Mouse (Mus musculus) G1E (cell line): ENCODE data around the gene Camta1. TPM values are rescaled to one million over a fixed set of nuclear protein-coding genes. Genes with fewer than 3 reads are reported as not detected.

Experiments used
- ATAC-seq: 2 replicates; pipeline ENCODE4 v1.8.0; 2016; ENCODE audit warnings: mild to moderate bottlenecking; ENCODE audit not compliant: insufficient number of reproducible peaks, poor library complexity, low FRiP score, severe bottlenecking; ENCODE audit errors: extremely low read depth
- DNase-seq: peaks from one replicate; pipeline ENCODE4 v3.0.0; 2012; ENCODE audit warnings: low spot score
- H3K27me3 ChIP-seq: 2 replicates; pipeline ENCODE4 v1.6.1; 2012; ENCODE audit warnings: mild to moderate bottlenecking, low read length, inconsistent platforms; ENCODE audit not compliant: insufficient read depth
- H3K36me3 ChIP-seq: replicated peaks from 2 replicates; pipeline ENCODE3; 2012; ENCODE audit warnings: mild to moderate bottlenecking, inconsistent platforms
- H3K4me1 ChIP-seq: 2 replicates; pipeline ENCODE4 v1.6.1; 2012; ENCODE audit warnings: low read depth, low read length, inconsistent platforms, mixed read lengths; ENCODE audit not compliant: insufficient read depth
- H3K4me3 ChIP-seq: 2 replicates; pipeline ENCODE4 v1.5.1; 2012; ENCODE audit warnings: low read depth, mild to moderate bottlenecking, inconsistent platforms, low read length, moderate library complexity, mixed read lengths
- H3K9me3 ChIP-seq: replicated peaks from 2 replicates; pipeline ENCODE4 v1.6.1; 2012; ENCODE audit warnings: inconsistent platforms
- CTCF ChIP-seq: IDR thresholded peaks from 2 replicates; pipeline ENCODE4 v1.5.1; 2012; ENCODE audit warnings: low read depth, low read length, inconsistent platforms, mixed read lengths
- GATA1 ChIP-seq: IDR thresholded peaks from 2 replicates; pipeline ENCODE4 v1.6.1; 2012; ENCODE audit warnings: borderline replicate concordance, low read length, inconsistent platforms, mixed read lengths
- GATA2 ChIP-seq: IDR thresholded peaks from 2 replicates; pipeline ENCODE4 v1.6.1; 2012; ENCODE audit warnings: low read depth, low read length, inconsistent platforms, borderline replicate concordance
- POLR2AphosphoS5 ChIP-seq: IDR thresholded peaks from 2 replicates; pipeline ENCODE4 v1.6.1; 2012; ENCODE audit warnings: low read depth, low read length, inconsistent platforms; ENCODE audit not compliant: insufficient replicate concordance
- TAL1 ChIP-seq: conservative IDR thresholded peaks from 2 replicates; pipeline ENCODE4 v1.6.1; 2012; ENCODE audit warnings: low read depth, low read length, inconsistent platforms, mixed read lengths
- polyA plus RNA-seq: library from polyadenylated mRNA; stranded (reverse); fragments of >175 nt; gene quantifications from 2 replicates; pipeline ENCODE4 v1.2.3, GENCODE M21; 2012
- total RNA-seq, 2 experiments: library from RNA; stranded (forward) in 1 of 2; stranded (reverse) in 1 of 2; fragments of 200-1000 nt in 1 of 2; fragments of >200 nt in 1 of 2; fragmentation: Nextera tagmentation in 1 of 2; gene quantifications; 2 replicates each; pipeline ENCODE4 v1.2.3; 2014 to 2017

The Camta1 gene
- total and polyA plus RNA-seq, 3 experiments: 10.8 to 113 (median 25.7) TPM

DNA sequence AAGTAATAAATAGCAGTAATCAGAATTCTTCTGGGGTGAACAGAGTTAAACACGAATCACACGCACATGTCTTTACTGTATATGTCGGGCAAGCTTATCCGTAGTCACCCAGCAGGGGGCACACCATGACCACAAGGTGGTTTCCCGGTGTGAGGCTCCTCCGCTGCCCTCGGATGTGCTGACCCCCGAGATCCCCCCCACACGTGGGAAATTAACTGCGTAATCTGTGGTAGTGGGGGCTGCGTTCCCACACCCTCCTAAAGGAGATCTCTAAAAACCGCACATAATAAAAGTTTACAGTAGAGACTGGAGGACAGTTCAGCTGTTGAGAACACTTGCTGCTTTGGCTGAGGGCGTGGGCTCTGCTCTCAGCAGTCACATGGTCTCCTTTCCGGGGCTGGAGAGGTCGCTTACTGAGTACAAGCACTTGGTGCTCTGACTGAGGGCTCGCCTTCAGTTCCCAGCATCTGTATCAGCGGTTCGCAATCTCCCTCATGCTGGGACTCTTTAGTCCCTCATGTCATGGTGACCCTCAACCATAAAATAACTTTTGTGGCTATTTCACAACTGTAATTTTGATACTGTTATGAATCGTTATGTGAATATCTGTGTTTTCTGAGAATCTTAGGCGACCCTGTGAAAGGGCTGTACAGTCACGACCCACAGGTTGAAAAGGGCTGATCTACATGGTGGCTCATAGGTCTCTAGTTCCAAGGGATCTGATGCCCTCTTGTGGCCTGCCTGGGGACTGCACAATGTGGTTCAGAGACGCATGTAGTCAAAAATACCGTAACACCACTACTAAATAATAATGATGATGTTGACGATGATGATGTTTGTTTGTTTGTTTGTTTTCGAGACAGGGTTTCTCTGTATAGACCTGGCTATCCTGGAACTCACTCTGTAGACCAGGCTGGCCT, 896.8 kb downstream of the Camta1 start:
- Histone ChIP-seq H3K36me3 (no peaks in the 10 kb centered on the region), H3K4me1 (no peaks in the 10 kb centered on the region), H3K4me3 (no peak overlapping the region), H3K27me3 (peaks cover 4% of the 10 kb centered on the region; the same call in 1 of the 2 replicates), H3K9me3 (no peaks in the 10 kb centered on the region)
- DNase-seq (no peak), ATAC-seq (peak; percentile 57; the same call in 1 of the 2 replicates)
- peak; percentile 62 for TF ChIP-seq CTCF
- no peak for TF ChIP-seq POLR2AphosphoS5
- no peak for TF ChIP-seq TAL1

DNA sequence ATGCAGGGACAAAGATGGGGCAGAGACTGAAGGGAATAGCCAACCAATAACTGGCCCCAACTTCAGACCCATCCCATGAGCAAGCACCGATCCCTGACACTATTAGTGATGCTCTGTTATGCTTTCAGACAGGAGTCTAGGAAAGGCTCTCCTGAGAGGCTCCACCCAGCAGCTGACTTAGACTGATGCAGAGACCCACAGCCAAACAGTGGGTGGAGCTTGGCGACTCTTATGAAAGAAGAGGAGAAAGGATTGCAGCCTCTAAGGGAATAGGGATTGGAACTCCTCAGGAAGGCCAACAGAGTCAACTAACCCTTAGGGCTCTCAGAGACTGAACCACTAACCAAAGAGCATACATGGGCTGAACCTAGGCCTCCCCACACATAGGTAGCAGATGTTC, 898.0 kb downstream of the Camta1 start:
- ATAC-seq (no peak), DNase-seq (no peak)
- Histone ChIP-seq H3K9me3 (no peaks in the 10 kb centered on the region), H3K4me1 (no peaks in the 10 kb centered on the region), H3K27me3 (peaks cover 4% of the 10 kb centered on the region; the same call in 1 of the 2 replicates), H3K36me3 (no peaks in the 10 kb centered on the region), H3K4me3 (no peak overlapping the region)
- TF ChIP-seq TAL1 (no peak), CTCF (no peak), GATA1 (no peak), POLR2AphosphoS5 (no peak), GATA2 (no peak)

DNA sequence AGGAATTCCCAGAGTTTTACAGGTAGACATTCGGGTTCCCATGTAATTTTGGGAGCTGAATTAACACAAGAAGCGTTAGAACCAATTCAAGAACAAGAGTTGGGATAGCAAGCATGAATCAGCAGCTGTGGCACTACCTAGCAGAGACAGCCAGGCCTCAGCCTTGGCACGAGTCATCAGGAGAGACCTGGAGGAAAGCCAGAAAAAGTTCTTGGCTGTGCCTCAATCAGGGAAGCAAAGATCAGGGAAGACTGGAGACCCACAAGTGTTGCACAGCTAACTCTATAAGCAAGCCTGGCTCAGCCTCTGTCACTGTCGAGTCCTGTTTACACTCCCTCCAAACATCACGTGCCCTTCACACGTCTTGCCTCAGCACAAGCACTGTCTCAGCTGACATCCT, 899.4 kb downstream of the Camta1 start:
- no peak overlapping the region for H3K4me3 ChIP-seq
- DNase-seq (no peak), ATAC-seq (no peak)
- no peaks in the 10 kb centered on the region for H3K4me1 ChIP-seq
- H3K27me3 ChIP-seq: peaks cover 7% of the 10 kb centered on the region
- H3K9me3 ChIP-seq: no peaks in the 10 kb centered on the region
- TF ChIP-seq GATA2 (no peak), TAL1 (no peak), CTCF (no peak), POLR2AphosphoS5 (no peak), GATA1 (no peak)
- H3K36me3 ChIP-seq: no peaks in the 10 kb centered on the region

DNA sequence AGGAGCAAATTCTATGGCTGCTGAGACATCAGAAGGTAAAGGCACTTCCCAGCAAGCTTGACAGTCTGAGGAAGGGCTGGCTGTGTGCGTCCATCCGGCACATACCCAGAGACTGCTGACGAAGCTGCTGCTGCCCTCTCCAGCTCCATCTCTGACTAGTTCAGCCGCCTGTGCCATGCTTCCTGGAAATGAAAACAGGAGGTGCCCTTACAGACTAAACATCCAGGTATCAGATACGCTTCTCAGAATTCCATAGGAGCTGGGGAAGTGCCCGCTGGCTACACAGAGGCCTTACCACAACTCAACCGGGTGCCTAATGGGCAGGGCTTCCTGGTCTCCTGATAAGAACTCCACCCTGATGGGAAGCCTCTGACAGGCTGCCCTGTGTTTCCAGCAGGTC, 903.1 kb downstream of the Camta1 start:
- no peaks in the 10 kb centered on the region for H3K9me3 ChIP-seq
- TF ChIP-seq CTCF: no peak
- no peak for TF ChIP-seq GATA1
- TF ChIP-seq TAL1: no peak
- TF ChIP-seq POLR2AphosphoS5: no peak
- TF ChIP-seq GATA2: no peak
- H3K36me3 ChIP-seq: no peaks in the 10 kb centered on the region
- ATAC-seq (no peak), DNase-seq (no peak)
- H3K4me3 ChIP-seq: no peak overlapping the region
- H3K4me1 ChIP-seq: no peaks in the 10 kb centered on the region
- peaks cover 17% of the 10 kb centered on the region for H3K27me3 ChIP-seq

DNA sequence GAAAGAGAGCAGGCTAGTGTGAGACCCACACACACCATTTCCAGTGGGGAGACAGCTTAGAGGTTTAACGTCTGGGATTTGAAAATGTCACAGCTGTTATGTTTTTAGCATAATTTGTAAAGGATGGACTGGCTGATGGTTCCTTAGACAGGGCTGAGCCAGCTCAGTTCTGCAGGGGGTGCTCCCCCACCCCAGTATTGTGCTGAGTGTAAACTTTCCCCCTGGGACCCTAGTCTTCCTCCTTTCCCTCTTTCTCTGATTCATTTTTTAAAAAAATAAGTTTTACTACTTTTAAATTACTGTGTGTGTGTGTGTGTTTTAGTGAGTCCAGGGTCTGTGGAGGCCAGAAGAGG, 904.6 kb downstream of the Camta1 start:
- DNase-seq (no peak), ATAC-seq (no peak)
- TF ChIP-seq CTCF (no peak), GATA2 (no peak), GATA1 (no peak), TAL1 (no peak), POLR2AphosphoS5 (no peak)
- Histone ChIP-seq H3K9me3 (no peaks in the 10 kb centered on the region), H3K36me3 (no peaks in the 10 kb centered on the region), H3K4me1 (no peaks in the 10 kb centered on the region), H3K4me3 (no peak overlapping the region), H3K27me3 (peaks cover 14% of the 10 kb centered on the region)

DNA sequence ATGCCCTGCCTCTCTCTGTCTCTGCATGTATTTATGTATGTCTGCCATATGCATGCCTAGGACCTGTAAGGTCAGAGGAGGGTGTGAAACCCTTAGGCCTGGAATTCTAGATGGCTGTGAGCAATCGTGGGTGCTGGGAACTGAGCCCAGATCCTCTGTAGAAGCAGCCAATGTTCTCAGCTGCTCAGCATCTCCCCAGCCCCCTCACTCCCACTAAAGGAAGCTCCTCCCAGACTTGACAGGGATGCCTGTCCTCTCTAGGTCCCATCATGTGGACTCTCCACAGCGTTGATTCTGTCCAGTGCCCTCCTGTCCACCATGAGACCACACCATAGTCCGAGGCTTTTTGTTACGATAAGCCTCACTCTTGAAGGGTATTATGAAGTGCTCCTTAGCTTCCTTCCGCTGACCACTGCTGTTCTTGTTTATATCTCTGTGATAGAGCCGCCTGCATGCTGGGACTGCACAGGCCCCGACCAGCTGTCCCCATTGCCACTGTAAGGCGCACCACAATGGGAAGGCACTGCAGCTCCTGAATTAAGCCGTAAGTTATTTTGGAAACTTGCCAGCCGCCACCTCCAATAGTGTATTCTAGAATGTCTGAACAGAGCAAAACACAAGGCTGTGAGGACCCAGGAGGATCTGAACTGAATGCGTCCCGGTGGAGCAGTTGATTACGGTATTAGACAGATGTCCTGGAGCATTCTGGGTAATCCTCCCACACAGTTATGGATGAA, 905.1 kb downstream of the Camta1 start:
- ATAC-seq (no peak), DNase-seq (no peak)
- no peaks in the 10 kb centered on the region for H3K4me1 ChIP-seq
- no peak for TF ChIP-seq POLR2AphosphoS5
- TF ChIP-seq CTCF: no peak
- no peaks in the 10 kb centered on the region for H3K9me3 ChIP-seq
- H3K27me3 ChIP-seq: peaks cover 14% of the 10 kb centered on the region
- no peaks in the 10 kb centered on the region for H3K36me3 ChIP-seq
- no peak overlapping the region for H3K4me3 ChIP-seq
